Mouse (Mus musculus): Measurements from ENCODE around the gene Bod1l. TPM values are rescaled to one million over a fixed set of nuclear protein-coding genes. Genes with fewer than 3 reads are reported as not detected.

The Bod1l gene
- total and polyA plus RNA-seq, 2 experiments from 2014 or later: 4.5 to 11.6 TPM

GRCm38 (mm10) chr5:41843419-41844146 is 532 bp downstream of the Bod1l start:
- ATAC-seq (ENCODE audit: insufficient read depth, low read depth) (peak; percentile 45; the same call in 1 of the 2 replicates), DNase-seq (ENCODE audit: low spot score) (no peak)
- Histone ChIP-seq H3K9me3 (replicated peaks; ENCODE audit: control insufficient read depth, low read length) (no peaks in the 10 kb centered on the region), H3K27ac (ENCODE audit: low read depth) (peak overlapping the region; percentile 84), H3K4me3 (ENCODE audit: low read depth, low read length) (peak overlapping the region; percentile 91), H3K27me3 (ENCODE audit: control insufficient read depth, insufficient read depth, low read length) (no peaks in the 10 kb centered on the region), H3K4me2 (ENCODE audit: low read depth, low read length) (peak overlapping the region; percentile 96), H3K9ac (replicated peaks; ENCODE audit: low read depth, low read length) (peak overlapping the region; percentile 92), H3K4me1 (ENCODE audit: control insufficient read depth, insufficient read depth) (peaks cover 12% of the 10 kb centered on the region), H3K36me3 (replicated peaks; ENCODE audit: control insufficient read depth, insufficient read depth, low read length) (no peaks in the 10 kb centered on the region)
- 2% methylated on average over 37 of the region's 46 CpGs for WGBS
- no peak for TF ChIP-seq CTCF (IDR thresholded peaks at IDR 0.05; ENCODE audit: low read depth)

GRCm38 (mm10) chr5:41842681-41843080 is 1.4 kb downstream of the Bod1l start:
- Histone ChIP-seq H3K4me2 (ENCODE audit: low read depth, low read length) (peak overlapping the region; percentile 96), H3K9me3 (replicated peaks; ENCODE audit: control insufficient read depth, low read length) (no peaks in the 10 kb centered on the region), H3K36me3 (replicated peaks; ENCODE audit: control insufficient read depth, insufficient read depth, low read length) (no peaks in the 10 kb centered on the region), H3K27me3 (ENCODE audit: control insufficient read depth, insufficient read depth, low read length) (no peaks in the 10 kb centered on the region), H3K4me1 (ENCODE audit: control insufficient read depth, insufficient read depth) (peaks cover 12% of the 10 kb centered on the region), H3K9ac (replicated peaks; ENCODE audit: low read depth, low read length) (no peak overlapping the region), H3K27ac (ENCODE audit: low read depth) (no peak overlapping the region), H3K4me3 (ENCODE audit: low read depth, low read length) (peak overlapping the region; percentile 91)
- DNase-seq (ENCODE audit: low spot score) (no peak), ATAC-seq (ENCODE audit: insufficient read depth, low read depth) (no peak)
- 7% methylated on average over 5 of the region's 5 CpGs for WGBS
- TF ChIP-seq EP300 (IDR thresholded peaks at IDR 0.05; ENCODE audit: low read depth) (no peak), CTCF (IDR thresholded peaks at IDR 0.05; ENCODE audit: low read depth) (no peak)

GRCm38 (mm10) chr5:41841735-41842134 is 2.4 kb downstream of the Bod1l start:
- TF ChIP-seq EP300 (IDR thresholded peaks at IDR 0.05; ENCODE audit: low read depth): no peak
- no peak for TF ChIP-seq CTCF (IDR thresholded peaks at IDR 0.05; ENCODE audit: low read depth)
- Histone ChIP-seq H3K27ac (ENCODE audit: low read depth) (no peak overlapping the region), H3K4me1 (ENCODE audit: control insufficient read depth, insufficient read depth) (peaks cover 12% of the 10 kb centered on the region), H3K9ac (replicated peaks; ENCODE audit: low read depth, low read length) (no peak overlapping the region), H3K27me3 (ENCODE audit: control insufficient read depth, insufficient read depth, low read length) (no peaks in the 10 kb centered on the region), H3K4me3 (ENCODE audit: low read depth, low read length) (no peak overlapping the region), H3K36me3 (replicated peaks; ENCODE audit: control insufficient read depth, insufficient read depth, low read length) (no peaks in the 10 kb centered on the region), H3K9me3 (replicated peaks; ENCODE audit: control insufficient read depth, low read length) (no peaks in the 10 kb centered on the region), H3K4me2 (ENCODE audit: low read depth, low read length) (no peak overlapping the region)
- ATAC-seq (ENCODE audit: insufficient read depth, low read depth) (no peak), DNase-seq (ENCODE audit: low spot score) (no peak)
- 70% methylated on average over 5 of the region's 5 CpGs for WGBS

GRCm38 (mm10) chr5:41830100-41830499 is 14.0 kb downstream of the Bod1l start:
- DNase-seq (ENCODE audit: low spot score) (no peak), ATAC-seq (ENCODE audit: insufficient read depth, low read depth) (no peak)
- H3K9me3 ChIP-seq (replicated peaks; ENCODE audit: control insufficient read depth, low read length): no peaks in the 10 kb centered on the region
- no peak overlapping the region for H3K4me3 ChIP-seq (ENCODE audit: low read depth, low read length)
- H3K9ac ChIP-seq (replicated peaks; ENCODE audit: low read depth, low read length): no peak overlapping the region
- no peaks in the 10 kb centered on the region for H3K4me1 ChIP-seq (ENCODE audit: control insufficient read depth, insufficient read depth)
- WGBS: 84% methylated on average over 2 of the region's 2 CpGs
- no peak overlapping the region for H3K27ac ChIP-seq (ENCODE audit: low read depth)
- H3K27me3 ChIP-seq (ENCODE audit: control insufficient read depth, insufficient read depth, low read length): no peaks in the 10 kb centered on the region
- H3K4me2 ChIP-seq (ENCODE audit: low read depth, low read length): no peak overlapping the region
- peaks cover 79% of the 10 kb centered on the region for H3K36me3 ChIP-seq (replicated peaks; ENCODE audit: control insufficient read depth, insufficient read depth, low read length)
- no peak for TF ChIP-seq CTCF (IDR thresholded peaks at IDR 0.05; ENCODE audit: low read depth)
- no peak for TF ChIP-seq EP300 (IDR thresholded peaks at IDR 0.05; ENCODE audit: low read depth)

DNA sequence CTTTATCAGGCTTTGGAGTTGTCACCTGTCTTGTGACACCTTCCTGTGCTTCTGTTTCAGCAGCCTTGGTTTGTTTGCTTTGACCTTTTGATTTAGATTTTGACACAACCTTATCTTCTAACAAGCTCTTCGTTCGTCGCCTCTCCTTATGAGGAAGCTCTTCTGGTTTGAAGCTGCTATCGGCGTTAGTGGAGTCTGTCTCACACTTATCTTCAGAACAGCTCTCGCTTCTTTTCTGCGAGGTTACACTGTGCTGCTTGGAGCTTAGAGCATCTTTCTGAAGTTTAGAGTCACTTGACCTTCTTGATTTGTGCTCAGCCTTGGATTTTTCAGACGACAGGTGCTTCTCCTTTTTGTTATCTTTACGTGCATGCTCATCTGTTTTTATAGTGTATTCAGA is 23.0 kb downstream of the Bod1l start:
- DNase-seq (ENCODE audit: low spot score): no peak
- WGBS: 40% methylated on average over 9 of the region's 9 CpGs
- no peak overlapping the region for H3K9ac ChIP-seq (replicated peaks; ENCODE audit: low read depth, low read length)
- TF ChIP-seq CTCF (IDR thresholded peaks at IDR 0.05; ENCODE audit: low read depth) (no peak), EP300 (IDR thresholded peaks at IDR 0.05; ENCODE audit: low read depth) (no peak)
- no peaks in the 10 kb centered on the region for H3K4me1 ChIP-seq (ENCODE audit: control insufficient read depth, insufficient read depth)
- no peaks in the 10 kb centered on the region for H3K27me3 ChIP-seq (ENCODE audit: control insufficient read depth, insufficient read depth, low read length)
- no peaks in the 10 kb centered on the region for H3K9me3 ChIP-seq (replicated peaks; ENCODE audit: control insufficient read depth, low read length)
- no peak overlapping the region for H3K4me3 ChIP-seq (ENCODE audit: low read depth, low read length)
- ATAC-seq (ENCODE audit: insufficient read depth, low read depth): no peak
- no peak overlapping the region for H3K27ac ChIP-seq (ENCODE audit: low read depth)
- H3K36me3 ChIP-seq (replicated peaks; ENCODE audit: control insufficient read depth, insufficient read depth, low read length): peaks cover 88% of the 10 kb centered on the region
- H3K4me2 ChIP-seq (ENCODE audit: low read depth, low read length): no peak overlapping the region

- H3K4me1 ChIP-seq (ENCODE audit: control insufficient read depth, insufficient read depth): no peaks in the 10 kb centered on the region
- DNase-seq (ENCODE audit: low spot score) (no peak), ATAC-seq (ENCODE audit: insufficient read depth, low read depth) (no peak)
- no peak overlapping the region for H3K27ac ChIP-seq (ENCODE audit: low read depth)
- no peak overlapping the region for H3K9ac ChIP-seq (replicated peaks; ENCODE audit: low read depth, low read length)
- no peaks in the 10 kb centered on the region for H3K9me3 ChIP-seq (replicated peaks; ENCODE audit: control insufficient read depth, low read length)
- H3K36me3 ChIP-seq (replicated peaks; ENCODE audit: control insufficient read depth, insufficient read depth, low read length): peaks cover 86% of the 10 kb centered on the region
- 59% methylated on average over 3 of the region's 3 CpGs for WGBS
- no peaks in the 10 kb centered on the region for H3K27me3 ChIP-seq (ENCODE audit: control insufficient read depth, insufficient read depth, low read length)
- no peak overlapping the region for H3K4me2 ChIP-seq (ENCODE audit: low read depth, low read length)
- no peak for TF ChIP-seq CTCF (IDR thresholded peaks at IDR 0.05; ENCODE audit: low read depth)
- no peak for TF ChIP-seq EP300 (IDR thresholded peaks at IDR 0.05; ENCODE audit: low read depth)
- H3K4me3 ChIP-seq (ENCODE audit: low read depth, low read length): no peak overlapping the region
Observed at GRCm38 (mm10) chr5:41820530-41820929, 23.6 kb downstream of the Bod1l start.
